Mouse (Mus musculus): ENCODE results near the gene Lrrc31. TPM values are rescaled to one million over a fixed set of nuclear protein-coding genes. Genes with fewer than 3 reads are reported as not detected.

The Lrrc31 gene
- polyA plus RNA-seq, 2 experiments: 0.10 TPM

GRCm38 (mm10) chr3:30696346-30696745 lies 3.3 kb downstream of the Lrrc31 start:
- no peaks in the 10 kb centered on the region for H3K27me3 ChIP-seq (ENCODE audit: control insufficient read depth, insufficient read depth, low read length)
- TF ChIP-seq POLR2A (IDR thresholded peaks at IDR 0.05; ENCODE audit: borderline replicate concordance, extremely low read depth, insufficient read depth, insufficient read length): no peak
- ATAC-seq (ENCODE audit: low FRiP score, low read depth) (no peak), DNase-seq (ENCODE audit: low spot score) (peak; percentile 74)
- no peaks in the 10 kb centered on the region for H3K9me3 ChIP-seq (ENCODE audit: control insufficient read depth, low read length)
- 0 out of 2 replicates have a peak, but pooled peaks cover 3% of the 10 kb centered on the region for H3K4me1 ChIP-seq (ENCODE audit: control insufficient read depth, insufficient read depth, low read length)
- no peak overlapping the region for H3K9ac ChIP-seq (ENCODE audit: low read depth, low read length, severe bottlenecking)
- no peak overlapping the region for H3K27ac ChIP-seq (replicated peaks; ENCODE audit: low read depth, low read length)
- WGBS: 11% methylated on average over 2 of the region's 2 CpGs
- no peaks in the 10 kb centered on the region for H3K36me3 ChIP-seq (ENCODE audit: control insufficient read depth, insufficient read depth, low read length)
- no peak overlapping the region for H3K4me2 ChIP-seq (replicated peaks; ENCODE audit: low read depth, low read length, severe bottlenecking)
- no peak overlapping the region for H3K4me3 ChIP-seq (replicated peaks; ENCODE audit: low read length)

GRCm38 (mm10) chr3:30695661-30696060 lies 4.0 kb downstream of the Lrrc31 start:
- H3K4me1 ChIP-seq (ENCODE audit: control insufficient read depth, insufficient read depth, low read length): 0 out of 2 replicates have a peak, but pooled peaks cover 3% of the 10 kb centered on the region
- 85% methylated on average over 2 of the region's 2 CpGs for WGBS
- H3K27me3 ChIP-seq (ENCODE audit: control insufficient read depth, insufficient read depth, low read length): no peaks in the 10 kb centered on the region
- H3K36me3 ChIP-seq (ENCODE audit: control insufficient read depth, insufficient read depth, low read length): no peaks in the 10 kb centered on the region
- TF ChIP-seq POLR2A (IDR thresholded peaks at IDR 0.05; ENCODE audit: borderline replicate concordance, extremely low read depth, insufficient read depth, insufficient read length): no peak
- ATAC-seq (ENCODE audit: low FRiP score, low read depth) (no peak), DNase-seq (ENCODE audit: low spot score) (no peak)
- no peaks in the 10 kb centered on the region for H3K9me3 ChIP-seq (ENCODE audit: control insufficient read depth, low read length)
- H3K4me2 ChIP-seq (replicated peaks; ENCODE audit: low read depth, low read length, severe bottlenecking): no peak overlapping the region
- no peak overlapping the region for H3K4me3 ChIP-seq (replicated peaks; ENCODE audit: low read length)
- H3K27ac ChIP-seq (replicated peaks; ENCODE audit: low read depth, low read length): no peak overlapping the region
- H3K9ac ChIP-seq (ENCODE audit: low read depth, low read length, severe bottlenecking): no peak overlapping the region

GRCm38 (mm10) chr3:30690976-30691375 lies 8.7 kb downstream of the Lrrc31 start:
- H3K9me3 ChIP-seq (ENCODE audit: control insufficient read depth, low read length): no peaks in the 10 kb centered on the region
- DNase-seq (ENCODE audit: low spot score) (no peak), ATAC-seq (ENCODE audit: low FRiP score, low read depth) (no peak)
- H3K4me1 ChIP-seq (ENCODE audit: control insufficient read depth, insufficient read depth, low read length): 0 out of 2 replicates have a peak, but pooled peaks cover 3% of the 10 kb centered on the region
- 62% methylated on average over 7 of the region's 7 CpGs for WGBS
- no peaks in the 10 kb centered on the region for H3K27me3 ChIP-seq (ENCODE audit: control insufficient read depth, insufficient read depth, low read length)
- TF ChIP-seq POLR2A (IDR thresholded peaks at IDR 0.05; ENCODE audit: borderline replicate concordance, extremely low read depth, insufficient read depth, insufficient read length): no peak
- no peak overlapping the region for H3K27ac ChIP-seq (replicated peaks; ENCODE audit: low read depth, low read length)
- H3K9ac ChIP-seq (ENCODE audit: low read depth, low read length, severe bottlenecking): no peak overlapping the region
- no peak overlapping the region for H3K4me2 ChIP-seq (replicated peaks; ENCODE audit: low read depth, low read length, severe bottlenecking)
- H3K36me3 ChIP-seq (ENCODE audit: control insufficient read depth, insufficient read depth, low read length): no peaks in the 10 kb centered on the region
- no peak overlapping the region for H3K4me3 ChIP-seq (replicated peaks; ENCODE audit: low read length)

- no peaks in the 10 kb centered on the region for H3K27me3 ChIP-seq (ENCODE audit: control insufficient read depth, insufficient read depth, low read length)
- no peak overlapping the region for H3K4me3 ChIP-seq (replicated peaks; ENCODE audit: low read length)
- no peak for TF ChIP-seq POLR2A (IDR thresholded peaks at IDR 0.05; ENCODE audit: borderline replicate concordance, extremely low read depth, insufficient read depth, insufficient read length)
- H3K9ac ChIP-seq (ENCODE audit: low read depth, low read length, severe bottlenecking): no peak overlapping the region
- ATAC-seq (ENCODE audit: low FRiP score, low read depth): no peak
- no peak overlapping the region for H3K4me2 ChIP-seq (replicated peaks; ENCODE audit: low read depth, low read length, severe bottlenecking)
- H3K27ac ChIP-seq (replicated peaks; ENCODE audit: low read depth, low read length): no peak overlapping the region
- no peaks in the 10 kb centered on the region for H3K4me1 ChIP-seq (ENCODE audit: control insufficient read depth, insufficient read depth, low read length)
- DNase-seq (ENCODE audit: low spot score): no peak
- WGBS: 69% methylated on average over 3 of the region's 3 CpGs
- H3K9me3 ChIP-seq (ENCODE audit: control insufficient read depth, low read length): no peaks in the 10 kb centered on the region
- H3K36me3 ChIP-seq (ENCODE audit: control insufficient read depth, insufficient read depth, low read length): no peaks in the 10 kb centered on the region
These were observed 12.4 kb downstream of the Lrrc31 start for GRCm38 (mm10) chr3:30687216-30687615.

GRCm38 (mm10) chr3:30683190-30683589 lies 16.5 kb downstream of the Lrrc31 start:
- ATAC-seq (ENCODE audit: low FRiP score, low read depth): no peak
- no peak for TF ChIP-seq POLR2A (IDR thresholded peaks at IDR 0.05; ENCODE audit: borderline replicate concordance, extremely low read depth, insufficient read depth, insufficient read length)

GRCm38 (mm10) chr3:30658486-30658885 lies 41.2 kb downstream of the Lrrc31 start:
- WGBS: 82% methylated on average over 9 of the region's 9 CpGs
- Histone ChIP-seq H3K4me1 (ENCODE audit: control insufficient read depth, insufficient read depth, low read length) (no peaks in the 10 kb centered on the region), H3K9me3 (ENCODE audit: control insufficient read depth, low read length) (no peaks in the 10 kb centered on the region), H3K4me3 (replicated peaks; ENCODE audit: low read length) (no peak overlapping the region), H3K27ac (replicated peaks; ENCODE audit: low read depth, low read length) (no peak overlapping the region), H3K27me3 (ENCODE audit: control insufficient read depth, insufficient read depth, low read length) (no peaks in the 10 kb centered on the region), H3K4me2 (replicated peaks; ENCODE audit: low read depth, low read length, severe bottlenecking) (no peak overlapping the region), H3K9ac (ENCODE audit: low read depth, low read length, severe bottlenecking) (no peak overlapping the region), H3K36me3 (ENCODE audit: control insufficient read depth, insufficient read depth, low read length) (no peaks in the 10 kb centered on the region)
- ATAC-seq (ENCODE audit: low FRiP score, low read depth): no peak
- TF ChIP-seq POLR2A (IDR thresholded peaks at IDR 0.05; ENCODE audit: borderline replicate concordance, extremely low read depth, insufficient read depth, insufficient read length): no peak
- DNase-seq (ENCODE audit: low spot score): no peak

More at GRCm38 (mm10) chr3:30683190-30683589, 16.5 kb downstream of the Lrrc31 start:
- H3K9me3 ChIP-seq (ENCODE audit: control insufficient read depth, low read length): no peaks in the 10 kb centered on the region
- DNase-seq (ENCODE audit: low spot score): no peak
- no peaks in the 10 kb centered on the region for H3K4me1 ChIP-seq (ENCODE audit: control insufficient read depth, insufficient read depth, low read length)
- 79% methylated on average over 6 of the region's 6 CpGs for WGBS
- no peaks in the 10 kb centered on the region for H3K36me3 ChIP-seq (ENCODE audit: control insufficient read depth, insufficient read depth, low read length)
- H3K4me3 ChIP-seq (replicated peaks; ENCODE audit: low read length): no peak overlapping the region
- H3K9ac ChIP-seq (ENCODE audit: low read depth, low read length, severe bottlenecking): no peak overlapping the region
- no peaks in the 10 kb centered on the region for H3K27me3 ChIP-seq (ENCODE audit: control insufficient read depth, insufficient read depth, low read length)
- no peak overlapping the region for H3K27ac ChIP-seq (replicated peaks; ENCODE audit: low read depth, low read length)
- H3K4me2 ChIP-seq (replicated peaks; ENCODE audit: low read depth, low read length, severe bottlenecking): no peak overlapping the region
